Mouse (Mus musculus) stomach, postnatal 0 days (tissue): ENCODE measurements around the gene Gm19668. TPM values are rescaled to one million over a fixed set of nuclear protein-coding genes. Genes with fewer than 3 reads are reported as not detected.
"Not testable (repeated sequence)": the region's sequence is repeated elsewhere in the genome, so short reads cannot be mapped to it uniquely, and the experiment has no call there.

Experiments
- ATAC-seq: fragments of 200-750 bp; cut with Nextera tagmentation; 2 replicates; pipeline ENCODE4 v1.8.0; 2017; ENCODE audit not compliant: low FRiP score, low TSS enrichment
- DNase-seq: peaks from one replicate; pipeline ENCODE4 v3.0.0-alpha.2; 2016; ENCODE audit warnings: low spot score
- H3K27ac ChIP-seq: fragments of 300-500 bp; sonication (generic); replicated peaks from 2 replicates; pipeline ENCODE4 v1.5.1; 2014; ENCODE audit warnings: mild to moderate bottlenecking, control low read depth
- H3K27me3 ChIP-seq: fragments of 300-500 bp; sonication (generic); 2 replicates; pipeline ENCODE4 v1.6.1; 2014; ENCODE audit warnings: low read length; ENCODE audit not compliant: control insufficient read depth, insufficient read depth
- H3K36me3 ChIP-seq: fragments of 300-500 bp; sonication (generic); 2 replicates; pipeline ENCODE4 v1.6.1; 2014; ENCODE audit warnings: low read length, mixed read lengths; ENCODE audit not compliant: control insufficient read depth, insufficient read depth
- H3K4me1 ChIP-seq: fragments of 300-500 bp; sonication (generic); replicated peaks from 2 replicates; pipeline ENCODE4 v1.6.1; 2014; ENCODE audit warnings: antibody characterized with exemption; ENCODE audit not compliant: control insufficient read depth, insufficient read depth
- H3K4me2 ChIP-seq: fragments of 300-500 bp; sonication (generic); replicated peaks from 2 replicates; pipeline ENCODE4 v1.6.1; 2014; ENCODE audit warnings: low read depth, mild to moderate bottlenecking, control low read depth, moderate library complexity
- H3K4me3 ChIP-seq: fragments of 300-500 bp; sonication (generic); 2 replicates; pipeline ENCODE4 v1.5.1; 2014; ENCODE audit warnings: low read depth, low read length, control low read depth
- H3K9ac ChIP-seq: fragments of 300-500 bp; sonication (generic); 2 replicates; pipeline ENCODE4 v1.6.1; 2014; ENCODE audit warnings: mild to moderate bottlenecking, low read length, control low read depth, mixed read lengths
- H3K9me3 ChIP-seq: fragments of 300-500 bp; sonication (generic); 2 replicates; pipeline ENCODE4 v1.6.1; 2016; ENCODE audit warnings: low read length; ENCODE audit not compliant: control insufficient read depth
- CTCF ChIP-seq: IDR thresholded peaks from 2 replicates; pipeline ENCODE4 v1.5.1; 2016; ENCODE audit warnings: antibody characterized with exemption, low read depth, mild to moderate bottlenecking, moderate library complexity
- EP300 ChIP-seq: optimal IDR thresholded peaks from 2 replicates; pipeline ENCODE3; 2016; ENCODE audit warnings: antibody characterized with exemption
- whole genome bisulfite sequencing: fragments of 180-500 bp; shearing (Covaris S2); extraction: QIAGEN DNeasy Blood & Tissue Kit; methylation state at CpG from one replicate; pipeline ENCODE4 v1.1.7; 2014; 5-methylcytosine and 5-hydroxymethylcytosine counted together
- polyA plus RNA-seq: library from polyadenylated mRNA; unstranded; fragments of >200 nt; fragmentation: Nextera tagmentation; extraction: Ambion mirVana; gene quantifications from 2 replicates; pipeline ENCODE4 v1.2.1, GENCODE M21; 2015

Gene Gm19668
- polyA plus RNA-seq, 1 experiment from 2014 or later, result not detected

GRCm38 (mm10) chr10:77804095-77804494 is 5.2 kb upstream of the Gm19668 start:
- DNase-seq, result no peak
- WGBS, result 19% methylated on average over 3 of the region's 3 CpGs

GRCm38 (mm10) chr10:77798164-77798920 is 591 bp downstream of the Gm19668 start:
- DNase-seq, H3K36me3 ChIP-seq, H3K4me2 ChIP-seq, H3K9me3 ChIP-seq, H3K9ac ChIP-seq, H3K27me3 ChIP-seq, H3K27ac ChIP-seq, ATAC-seq, H3K4me3 ChIP-seq, H3K4me1 ChIP-seq: not testable (repeated sequence)
- 60% methylated on average over 2 of the region's 3 CpGs for WGBS

More at GRCm38 (mm10) chr10:77804095-77804494, 5.2 kb upstream of the Gm19668 start:
- H3K9ac ChIP-seq, result no peak overlapping the region
- H3K27ac ChIP-seq, result no peak overlapping the region
- H3K36me3 ChIP-seq, result no peaks in the 10 kb centered on the region
- no peak overlapping the region for H3K4me3 ChIP-seq
- no peak overlapping the region for H3K4me2 ChIP-seq
- H3K4me1 ChIP-seq, result no peaks in the 10 kb centered on the region
- no peaks in the 10 kb centered on the region for H3K27me3 ChIP-seq
- peak; percentile 73 for ATAC-seq
- TF ChIP-seq EP300 (no peak), CTCF (no peak)
- no peaks in the 10 kb centered on the region for H3K9me3 ChIP-seq

- no peak for DNase-seq
- Histone ChIP-seq H3K4me2 (no peak overlapping the region), H3K27me3 (no peaks in the 10 kb centered on the region), H3K36me3 (no peaks in the 10 kb centered on the region), H3K4me1 (no peaks in the 10 kb centered on the region), H3K9me3 (no peaks in the 10 kb centered on the region), H3K4me3 (no peak overlapping the region), H3K27ac (no peak overlapping the region), H3K9ac (no peak overlapping the region)
- ATAC-seq, result no peak
- TF ChIP-seq CTCF, result no peak
- no peak for TF ChIP-seq EP300
- WGBS, result 25% methylated on average over 3 of the region's 3 CpGs
Measured at GRCm38 (mm10) chr10:77797677-77798076, 1.3 kb downstream of the Gm19668 start.

GRCm38 (mm10) chr10:77794976-77795375 is 4.0 kb downstream of the Gm19668 start, which contains the start of gene Gm9639:
Gm9639 (minus strand) TSS chr10:77795076.
- TF ChIP-seq EP300, result no peak
- no peak for TF ChIP-seq CTCF
- Histone ChIP-seq H3K4me3 (no peak within 1 kb of the TSS), H3K9me3 (no peaks in the 10 kb centered on the region), H3K4me2 (no peak within 1 kb of the TSS), H3K4me1 (no peaks in the 10 kb centered on the region), H3K36me3 (no peaks in the 10 kb centered on the region), H3K27ac (no peak within 1 kb of the TSS), H3K27me3 (no peaks in the 10 kb centered on the region), H3K9ac (no peak within 1 kb of the TSS)
- WGBS, result 49% methylated on average over 2 of the region's 2 CpGs
- ATAC-seq (no peak), DNase-seq (no peak)

- TF ChIP-seq EP300 (no peak), CTCF (no peak)
Measured at GRCm38 (mm10) chr10:77788621-77789020, 10.3 kb downstream of the Gm19668 start.

GRCm38 (mm10) chr10:77787876-77788275 is 11.1 kb downstream of the Gm19668 start, which contains the start of gene Gm7137:
Gm7137 (minus strand) TSS chr10:77788200.
- not testable (repeated sequence) for H3K4me3 ChIP-seq, H3K4me1 ChIP-seq, DNase-seq, H3K27me3 ChIP-seq, H3K9me3 ChIP-seq, H3K4me2 ChIP-seq, ATAC-seq, H3K27ac ChIP-seq, H3K9ac ChIP-seq, H3K36me3 ChIP-seq
- no CpG with 5 or more reads among the region's 1 CpGs for WGBS

More at GRCm38 (mm10) chr10:77788621-77789020, 10.3 kb downstream of the Gm19668 start:
- no peak overlapping the region for H3K4me2 ChIP-seq
- WGBS, result 84% methylated on average over 2 of the region's 2 CpGs
- no peaks in the 10 kb centered on the region for H3K9me3 ChIP-seq
- no peak overlapping the region for H3K4me3 ChIP-seq
- no peak for ATAC-seq
- no peaks in the 10 kb centered on the region for H3K27me3 ChIP-seq
- no peaks in the 10 kb centered on the region for H3K36me3 ChIP-seq
- DNase-seq, result no peak
- no peak overlapping the region for H3K27ac ChIP-seq
- H3K9ac ChIP-seq, result no peak overlapping the region
- H3K4me1 ChIP-seq, result no peaks in the 10 kb centered on the region

GRCm38 (mm10) chr10:77783396-77783795 is 15.5 kb downstream of the Gm19668 start:
- H3K27me3 ChIP-seq, H3K4me3 ChIP-seq, H3K4me1 ChIP-seq, DNase-seq, H3K27ac ChIP-seq, H3K9me3 ChIP-seq, H3K36me3 ChIP-seq, H3K9ac ChIP-seq, H3K4me2 ChIP-seq, ATAC-seq: not testable (repeated sequence)
- 77% methylated on average over 1 of the region's 3 CpGs for WGBS

- not testable (repeated sequence) for H3K36me3 ChIP-seq
- WGBS, result 60% methylated on average over 1 of the region's 1 CpGs
Measured at GRCm38 (mm10) chr10:77782442-77782841, 16.5 kb downstream of the Gm19668 start, which contains the start of gene Gm3250. Gm3250 (minus strand) TSS chr10:77782542.

GRCm38 (mm10) chr10:77776844-77777243 is 22.1 kb downstream of the Gm19668 start, which contains the start of gene Gm7138:
Gm7138 (minus strand) TSS chr10:77776944.
- H3K9ac ChIP-seq, H3K36me3 ChIP-seq, H3K4me2 ChIP-seq, H3K9me3 ChIP-seq, H3K4me3 ChIP-seq, H3K27ac ChIP-seq, H3K27me3 ChIP-seq, ATAC-seq, H3K4me1 ChIP-seq, DNase-seq: not testable (repeated sequence)
- 75% methylated on average over 1 of the region's 1 CpGs for WGBS

More at GRCm38 (mm10) chr10:77782442-77782841, 16.5 kb downstream of the Gm19668 start, which contains the start of gene Gm3250:
- H3K4me3 ChIP-seq, DNase-seq, ATAC-seq, H3K4me1 ChIP-seq, H3K9ac ChIP-seq, H3K4me2 ChIP-seq, H3K9me3 ChIP-seq, H3K27ac ChIP-seq, H3K27me3 ChIP-seq: not testable (repeated sequence)
